Mouse (Mus musculus) cerebellum, adult 2 months (tissue): Measurements from ENCODE around the gene 4931409K22Rik. TPM values are rescaled to one million over a fixed set of nuclear protein-coding genes. Genes with fewer than 3 reads are reported as not detected.

Source experiments
- DNase-seq, 2 experiments: peaks; one replicate each; pipeline ENCODE4 v3.0.0; 2021
- H3K27ac ChIP-seq: fragments of 200-500 bp; 2 replicates; pipeline ENCODE4 v1.5.1; 2012; ENCODE audit warnings: low read length, control low read depth, inconsistent platforms; ENCODE audit not compliant: insufficient read depth
- H3K27me3 ChIP-seq: fragments of 200-500 bp; 2 replicates; pipeline ENCODE4 v1.6.1; 2012; ENCODE audit warnings: inconsistent platforms, mild to moderate bottlenecking, low read length, moderate library complexity; ENCODE audit not compliant: control insufficient read depth, insufficient read depth
- H3K4me1 ChIP-seq: fragments of 200-500 bp; 2 replicates; pipeline ENCODE4 v1.6.1; 2011; ENCODE audit warnings: low read length; ENCODE audit not compliant: control insufficient read depth, insufficient read depth
- H3K4me3 ChIP-seq: fragments of 200-500 bp; replicated peaks from 2 replicates; pipeline ENCODE3; 2011; ENCODE audit warnings: mild to moderate bottlenecking, low read depth, low read length, control low read depth; ENCODE audit not compliant: insufficient read depth
- CTCF ChIP-seq: fragments of 200-500 bp; IDR thresholded peaks from 2 replicates; pipeline ENCODE4 v1.5.1; 2011; ENCODE audit warnings: low read depth, mild to moderate bottlenecking, control low read depth, low read length, moderate library complexity, borderline replicate concordance; ENCODE audit not compliant: insufficient read depth
- POLR2A ChIP-seq: fragments of 200-500 bp; IDR thresholded peaks from 2 replicates; pipeline ENCODE4 v1.6.1; 2011; ENCODE audit warnings: low read length, control low read depth, borderline replicate concordance; ENCODE audit not compliant: insufficient read depth
- WGBS: fragments of 180-500 bp; shearing (Covaris S2); methylation state at CpG from one replicate; pipeline ENCODE4 v1.1.7; 2018; 5-methylcytosine and 5-hydroxymethylcytosine counted together
- polyA plus RNA-seq: library from polyadenylated mRNA; depleted of rRNA; stranded (reverse); fragments of >200 nt; gene quantifications from 2 replicates; pipeline ENCODE4 v1.2.3, GENCODE M21; 2012

Gene 4931409K22Rik
- polyA plus RNA-seq, 1 experiment = not detected

DNA sequence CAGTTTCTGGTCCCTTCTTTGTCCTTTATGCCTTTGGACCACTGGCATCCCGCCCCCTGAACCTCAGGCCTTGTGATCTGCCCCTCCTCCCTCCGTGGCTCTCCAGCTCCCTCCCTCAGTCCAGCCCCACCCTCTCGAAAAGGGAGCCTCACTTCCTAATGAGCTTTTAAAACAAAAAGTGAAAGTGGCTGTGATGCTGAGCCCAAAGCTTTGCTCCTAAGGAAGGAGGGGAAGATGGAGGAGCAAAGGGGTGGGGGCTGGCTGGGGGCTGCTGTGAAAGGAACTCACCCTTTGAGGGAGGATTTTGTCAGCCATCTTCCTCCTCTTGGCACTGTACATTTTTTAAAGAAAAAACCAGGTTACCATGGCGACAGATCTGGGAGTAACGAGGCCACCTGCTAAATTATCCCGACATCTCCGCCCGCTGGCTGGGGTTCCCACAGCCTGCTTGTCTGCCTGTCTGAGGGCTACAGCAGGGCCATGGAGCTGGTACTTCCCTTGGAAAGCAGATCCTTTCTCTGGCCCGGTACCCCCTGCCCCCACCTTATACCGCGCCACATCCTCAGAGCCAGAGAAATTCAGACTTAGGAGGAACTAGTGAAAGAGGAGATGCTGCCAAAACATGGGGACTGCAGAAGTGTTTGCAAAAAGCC lies 40.0 kb upstream of the 4931409K22Rik start:
- Histone ChIP-seq H3K27ac (no peak overlapping the region), H3K4me3 (no peak overlapping the region), H3K27me3 (no peaks in the 10 kb centered on the region), H3K4me1 (peaks cover 24% of the 10 kb centered on the region)
- DNase-seq = peak; percentile 40 to 41
- TF ChIP-seq POLR2A (no peak), CTCF (no peak)
- 12% methylated on average over 11 of the region's 11 CpGs for WGBS

DNA sequence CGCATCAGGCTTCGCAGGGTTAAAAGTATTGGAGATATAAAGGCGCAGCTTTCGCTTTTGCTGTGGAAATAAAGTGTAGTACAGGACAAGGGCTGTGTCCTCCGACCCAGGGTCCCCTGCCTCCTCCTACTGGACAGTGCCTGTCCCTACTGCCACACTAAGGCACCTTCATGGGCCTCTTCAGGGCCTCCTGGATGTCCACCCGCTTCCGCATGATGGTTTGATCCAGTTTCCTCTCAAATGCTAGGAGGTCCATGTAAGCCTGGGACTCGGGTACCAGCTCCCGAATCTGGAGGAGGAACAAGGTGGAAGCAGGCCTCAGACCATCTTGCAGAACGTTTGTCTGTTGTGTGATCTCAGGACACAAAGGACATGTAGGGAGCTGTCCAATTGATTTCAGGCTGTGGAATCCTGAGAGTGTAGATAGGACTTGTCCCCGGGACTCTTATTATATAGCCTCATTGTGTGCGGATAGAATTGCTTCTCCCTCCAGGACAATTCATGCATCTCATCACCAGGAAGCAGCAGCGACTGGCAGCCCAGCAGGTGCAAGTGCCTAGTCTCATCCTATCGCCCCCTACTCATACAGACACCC lies 39.3 kb upstream of the 4931409K22Rik start:
- no peak for TF ChIP-seq CTCF
- no peak for TF ChIP-seq POLR2A
- DNase-seq = peak in 1 of 2 experiments; percentile 8
- H3K27me3 ChIP-seq = no peaks in the 10 kb centered on the region
- no peak overlapping the region for H3K4me3 ChIP-seq
- H3K27ac ChIP-seq = no peak overlapping the region
- H3K4me1 ChIP-seq = peaks cover 19% of the 10 kb centered on the region
- WGBS = 58% methylated on average over 14 of the region's 14 CpGs

DNA sequence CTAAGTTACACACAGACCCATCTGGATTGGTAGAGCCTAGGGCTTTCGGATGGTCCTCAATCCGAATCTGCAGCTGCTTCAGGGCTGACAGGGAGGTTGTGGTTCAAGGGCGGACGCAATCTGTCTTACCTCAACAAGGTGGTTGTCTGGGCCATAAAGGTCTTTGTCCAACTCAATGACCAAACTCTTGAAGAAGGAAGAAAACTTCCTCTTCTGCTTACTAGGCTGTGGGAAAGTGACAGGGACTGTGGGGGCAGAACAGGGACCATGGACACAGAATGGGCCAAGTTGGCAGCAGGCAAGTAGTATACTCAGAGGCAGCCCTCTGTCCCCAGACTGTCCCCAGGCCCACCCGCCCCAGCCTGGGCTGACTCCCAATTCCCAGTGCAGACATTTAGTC lies 38.7 kb upstream of the 4931409K22Rik start:
- Histone ChIP-seq H3K4me3 (no peak overlapping the region), H3K27me3 (no peaks in the 10 kb centered on the region), H3K27ac (no peak overlapping the region), H3K4me1 (peaks cover 18% of the 10 kb centered on the region)
- no peak for DNase-seq
- 82% methylated on average over 5 of the region's 5 CpGs for WGBS
- TF ChIP-seq POLR2A (no peak), CTCF (no peak)

DNA sequence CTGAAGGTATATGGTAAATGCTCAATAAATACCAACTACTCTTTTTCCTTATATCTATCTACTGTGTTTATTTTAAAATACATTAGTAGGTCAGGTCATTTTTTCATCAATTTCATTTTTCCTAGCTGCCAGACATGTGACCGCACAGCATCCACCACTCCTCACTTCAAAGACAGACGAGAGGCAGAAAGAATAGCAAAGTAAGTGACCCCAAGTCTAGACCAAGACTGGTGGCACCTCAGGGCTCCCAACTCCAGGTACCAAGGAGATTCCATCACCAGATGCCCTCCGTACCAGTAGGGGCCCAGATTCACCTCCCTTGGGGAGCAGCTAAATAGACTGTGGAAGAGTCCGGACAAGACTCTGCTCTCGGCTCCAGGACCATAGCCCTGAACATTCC lies 37.7 kb upstream of the 4931409K22Rik start:
- WGBS = 89% methylated on average over 5 of the region's 5 CpGs
- H3K27ac ChIP-seq = no peak overlapping the region
- peaks cover 18% of the 10 kb centered on the region for H3K4me1 ChIP-seq
- DNase-seq = no peak
- TF ChIP-seq POLR2A (no peak), CTCF (no peak)
- H3K4me3 ChIP-seq = no peak overlapping the region
- no peaks in the 10 kb centered on the region for H3K27me3 ChIP-seq

GRCm38 (mm10) chr5:24593928-24594327 lies 37.3 kb upstream of the 4931409K22Rik start:
- H3K4me3 ChIP-seq = no peak overlapping the region
- H3K27ac ChIP-seq = no peak overlapping the region
- 65% methylated on average over 10 of the region's 10 CpGs for WGBS
- H3K27me3 ChIP-seq = no peaks in the 10 kb centered on the region
- TF ChIP-seq POLR2A = no peak
- no peak for TF ChIP-seq CTCF
- no peak for DNase-seq
- peaks cover 16% of the 10 kb centered on the region for H3K4me1 ChIP-seq

GRCm38 (mm10) chr5:24593230-24593629 lies 36.6 kb upstream of the 4931409K22Rik start:
- H3K4me1 ChIP-seq = peaks cover 17% of the 10 kb centered on the region
- WGBS = 82% methylated on average over 10 of the region's 10 CpGs
- H3K27me3 ChIP-seq = no peaks in the 10 kb centered on the region
- no peak overlapping the region for H3K4me3 ChIP-seq
- DNase-seq = no peak
- TF ChIP-seq POLR2A (no peak), CTCF (no peak)
- no peak overlapping the region for H3K27ac ChIP-seq

GRCm38 (mm10) chr5:24592471-24593160 lies 36.0 kb upstream of the 4931409K22Rik start:
- DNase-seq = no peak
- H3K27me3 ChIP-seq = no peaks in the 10 kb centered on the region
- TF ChIP-seq CTCF (no peak), POLR2A (no peak)
- H3K27ac ChIP-seq = no peak overlapping the region
- no peak overlapping the region for H3K4me3 ChIP-seq
- WGBS = 77% methylated on average over 21 of the region's 21 CpGs
- peaks cover 21% of the 10 kb centered on the region for H3K4me1 ChIP-seq

- Histone ChIP-seq H3K27ac (no peak overlapping the region), H3K27me3 (no peaks in the 10 kb centered on the region), H3K4me3 (no peak overlapping the region), H3K4me1 (peaks cover 22% of the 10 kb centered on the region)
- WGBS = 69% methylated on average over 24 of the region's 24 CpGs
- DNase-seq = no peak
- TF ChIP-seq CTCF (no peak), POLR2A (no peak)
Measured at GRCm38 (mm10) chr5:24591796-24592470, 35.3 kb upstream of the 4931409K22Rik start.
